Mouse (Mus musculus): ENCODE measurements around the gene Evl.

The Evl gene

GRCm38 (mm10) chr12:108583775-108584174 is 29.3 kb downstream of the Evl start:
- DNase-seq (ENCODE audit: extremely low read depth, insufficient read length, low spot score), result no peak

DNA sequence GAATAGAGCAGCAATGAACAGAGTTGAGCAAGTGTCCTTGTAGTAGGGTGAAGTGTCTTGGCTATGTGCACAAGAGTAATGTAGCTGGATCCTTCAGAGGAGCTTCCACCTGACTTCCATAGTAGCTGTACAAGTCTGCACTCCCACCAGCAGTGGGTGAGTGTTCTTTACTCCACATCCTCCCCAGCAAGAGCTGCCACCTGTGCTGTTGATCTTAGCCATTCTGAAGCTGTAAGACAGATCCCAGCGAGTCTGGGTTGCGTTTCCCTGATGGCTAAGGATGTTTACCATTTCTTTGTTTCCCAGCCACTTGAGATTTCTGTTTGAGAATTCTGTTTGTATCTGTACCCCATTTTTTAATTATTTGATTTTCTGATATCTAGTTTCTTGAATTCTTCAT is 35.6 kb downstream of the Evl start:
- no peak for DNase-seq (ENCODE audit: extremely low read depth, insufficient read length, low spot score)

DNA sequence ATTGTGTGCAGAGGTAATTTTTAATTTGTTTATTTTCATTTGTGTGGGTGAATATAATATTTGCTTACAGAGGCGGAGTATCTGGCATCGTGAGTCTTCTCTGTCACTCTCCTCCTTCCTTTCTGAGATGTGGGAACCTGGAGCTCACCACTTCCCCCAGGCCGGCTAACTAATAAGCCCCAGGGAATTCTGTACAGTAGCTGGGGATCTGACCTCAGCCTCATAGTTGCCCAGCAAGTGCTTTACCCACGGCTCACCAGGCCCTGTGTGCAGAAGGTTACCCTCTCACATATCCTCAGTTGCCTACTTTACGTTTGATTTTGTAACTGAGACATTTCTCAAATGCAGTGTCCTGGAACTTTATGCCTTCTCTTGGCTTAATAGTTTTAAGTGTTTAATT is 37.1 kb downstream of the Evl start:
- DNase-seq (ENCODE audit: extremely low read depth, insufficient read length, low spot score), result no peak

- DNase-seq (ENCODE audit: extremely low read depth, insufficient read length, low spot score), result no peak
These were observed 38.3 kb downstream of the Evl start for GRCm38 (mm10) chr12:108592866-108593265.

DNA sequence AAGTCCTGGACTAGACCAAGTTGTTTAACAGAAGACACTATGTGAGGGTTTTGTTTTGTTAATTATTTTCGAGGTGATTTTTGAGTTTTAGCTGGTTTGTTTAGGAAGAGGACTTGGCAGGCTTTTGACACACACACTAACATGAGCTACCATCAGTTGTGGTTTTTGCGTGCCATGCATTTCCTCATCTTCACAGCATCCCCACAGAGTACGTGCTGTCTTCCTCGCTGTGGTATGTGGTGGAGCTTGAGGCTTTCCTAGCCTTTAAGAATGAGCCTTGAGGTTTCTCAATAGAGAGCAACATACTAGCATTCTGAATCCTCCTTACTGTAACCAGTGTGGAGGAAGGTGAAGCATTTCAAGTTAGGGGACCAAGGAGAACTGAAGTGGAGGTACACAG is 46.3 kb downstream of the Evl start:
- DNase-seq (ENCODE audit: extremely low read depth, insufficient read length, low spot score), result no peak

GRCm38 (mm10) chr12:108601326-108601725 is 46.8 kb downstream of the Evl start:
- DNase-seq (ENCODE audit: extremely low read depth, insufficient read length, low spot score), result no peak

DNA sequence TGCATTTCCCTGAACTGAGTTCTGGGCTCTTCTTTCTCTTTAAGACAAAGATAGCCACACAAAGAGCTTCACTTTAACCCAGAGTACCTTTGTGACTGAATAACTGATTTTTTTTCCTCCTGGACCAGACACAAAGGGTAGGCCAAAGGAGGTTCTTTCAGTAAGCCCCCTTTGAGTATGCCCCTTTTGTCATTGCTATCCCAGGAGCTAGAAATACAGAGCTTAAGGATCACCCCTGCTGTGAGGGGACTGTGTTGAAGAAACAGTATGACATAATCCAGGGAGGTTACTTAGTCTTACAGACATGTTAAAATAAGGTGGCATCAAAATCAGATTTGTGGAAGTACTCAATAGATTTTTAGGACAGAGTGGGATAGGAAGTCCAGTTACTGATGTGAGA is 50.0 kb downstream of the Evl start:
- DNase-seq (ENCODE audit: extremely low read depth, insufficient read length, low spot score), result no peak

GRCm38 (mm10) chr12:108605521-108606281 is 51.2 kb downstream of the Evl start:
- DNase-seq (ENCODE audit: extremely low read depth, insufficient read length, low spot score), result no peak

DNA sequence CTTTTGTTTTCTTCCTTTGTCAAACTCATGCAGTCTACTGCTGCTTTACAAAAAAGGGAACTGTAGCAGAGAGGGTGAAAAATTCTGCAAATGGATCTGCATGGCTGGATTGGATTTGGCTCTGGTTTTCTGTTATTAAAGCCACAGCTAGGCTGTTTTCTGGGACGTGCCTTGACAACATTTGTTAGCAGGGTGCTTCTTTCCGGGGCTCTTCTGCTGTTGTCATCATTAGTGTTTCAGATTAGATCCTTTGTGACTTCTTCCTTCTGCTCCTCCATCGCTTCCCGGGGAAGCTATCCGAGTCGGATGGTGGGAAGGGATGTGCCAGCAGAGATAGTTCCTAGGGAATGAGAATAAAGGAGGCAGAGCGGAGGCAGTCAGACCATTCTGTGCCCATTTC is 51.8 kb downstream of the Evl start:
- DNase-seq (ENCODE audit: extremely low read depth, insufficient read length, low spot score), result no peak

DNA sequence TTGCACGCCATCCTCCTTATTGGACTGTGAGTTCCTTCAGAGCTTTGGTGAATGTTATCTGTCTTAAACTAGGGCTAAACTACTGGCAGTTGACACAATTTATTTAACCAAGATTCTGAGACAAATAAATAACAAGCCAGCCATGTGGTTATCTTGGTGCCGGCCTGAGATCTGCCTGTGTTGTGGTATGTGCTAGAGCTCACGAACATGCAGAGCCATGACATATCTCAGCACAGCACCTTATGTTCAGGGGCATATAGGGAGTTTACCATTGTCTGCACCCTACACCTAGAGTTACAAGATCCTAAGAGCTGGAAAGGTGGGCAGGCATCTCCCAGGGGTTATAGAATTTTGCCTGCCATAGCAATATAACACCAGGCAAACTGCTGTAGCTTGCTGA is 54.9 kb downstream of the Evl start:
- no peak for DNase-seq (ENCODE audit: extremely low read depth, insufficient read length, low spot score)

DNA sequence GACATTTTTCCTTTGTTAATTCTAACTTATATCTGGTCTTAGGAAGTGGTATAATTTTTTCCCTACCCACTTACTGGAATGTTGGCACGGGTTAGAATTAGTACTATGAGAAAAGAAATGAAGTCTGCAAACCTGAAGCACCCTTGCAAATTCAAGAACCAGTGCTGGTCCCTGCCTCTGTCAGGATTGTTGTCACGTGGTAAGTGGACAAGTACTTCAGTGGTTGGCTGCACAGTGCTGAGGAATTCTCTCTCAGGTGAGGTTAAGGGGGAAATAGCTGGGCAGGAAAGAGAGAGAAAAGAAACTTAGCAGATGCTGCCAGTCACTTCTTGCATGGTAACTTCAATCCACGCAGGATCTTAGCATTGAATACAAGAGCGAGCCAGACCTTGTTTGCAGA is 55.7 kb downstream of the Evl start:
- no peak for DNase-seq (ENCODE audit: extremely low read depth, insufficient read length, low spot score)

DNA sequence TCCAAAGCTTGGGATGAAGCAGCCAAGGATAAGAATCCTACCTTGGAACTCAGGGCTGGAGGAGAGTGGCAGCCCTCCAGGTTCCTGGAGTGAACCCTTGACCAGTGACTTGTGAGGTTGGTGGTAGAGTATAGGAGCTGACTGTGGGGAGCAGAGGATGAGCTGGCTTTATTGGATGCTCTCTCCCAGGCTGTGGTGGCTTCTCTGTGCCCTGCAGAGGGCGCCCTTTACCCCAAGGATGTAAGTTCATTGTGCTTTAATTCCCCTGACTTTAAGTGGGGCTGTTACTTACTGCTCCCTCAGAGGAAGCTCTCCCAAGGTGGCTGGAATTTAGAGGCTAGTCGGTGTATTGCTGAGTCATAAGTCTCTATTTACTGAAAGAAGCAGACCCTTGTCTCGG is 58.6 kb downstream of the Evl start:
- no peak for DNase-seq (ENCODE audit: extremely low read depth, insufficient read length, low spot score)

DNA sequence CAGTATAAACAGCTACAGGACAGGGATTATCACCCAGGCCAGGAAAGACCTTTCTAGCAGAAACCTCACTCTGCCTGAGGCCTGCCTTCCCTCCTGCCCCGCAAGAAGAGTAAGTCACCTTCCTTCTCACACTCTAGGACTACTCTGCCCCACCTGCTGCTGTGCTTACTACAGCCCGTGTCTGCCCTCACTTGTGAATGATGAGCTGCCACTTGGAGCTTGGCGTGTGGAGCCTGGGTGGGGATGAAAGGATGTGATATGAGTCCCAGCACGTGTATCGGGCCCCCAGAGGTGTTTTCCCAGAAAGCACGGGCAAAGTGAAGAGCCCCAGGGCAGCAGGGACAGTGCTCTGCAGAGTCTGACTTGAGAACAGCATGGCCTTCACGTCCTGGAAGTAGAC is 63.0 kb downstream of the Evl start:
- DNase-seq (ENCODE audit: extremely low read depth, insufficient read length, low spot score), result no peak

- DNase-seq (ENCODE audit: extremely low read depth, insufficient read length, low spot score), result no peak
These were observed 65.4 kb downstream of the Evl start for GRCm38 (mm10) chr12:108619853-108620416.

- no peak for DNase-seq (ENCODE audit: extremely low read depth, insufficient read length, low spot score)
These were observed 67.9 kb downstream of the Evl start for GRCm38 (mm10) chr12:108622406-108622805.

DNA sequence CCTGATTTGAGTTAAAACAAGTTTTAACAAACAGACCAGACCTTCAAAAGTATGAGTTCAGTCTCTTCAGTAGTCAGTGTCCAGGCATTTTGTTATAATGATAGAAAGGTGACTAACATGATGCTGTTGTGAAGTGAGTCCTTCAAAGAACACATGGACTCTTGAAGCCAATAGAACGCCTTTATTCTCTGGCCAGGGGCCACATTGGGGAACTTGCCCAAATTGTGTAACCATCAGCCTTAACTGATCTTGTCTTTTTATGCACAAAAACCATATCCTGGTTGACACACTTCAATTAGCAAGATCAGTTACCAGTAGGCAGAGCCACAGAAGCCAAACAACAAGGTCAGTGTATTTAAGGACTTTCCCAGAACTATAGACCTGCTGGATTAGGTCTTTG is 75.0 kb downstream of the Evl start:
- no peak for DNase-seq (ENCODE audit: extremely low read depth, insufficient read length, low spot score)

GRCm38 (mm10) chr12:108630741-108631688 is 76.5 kb downstream of the Evl start:
- DNase-seq (ENCODE audit: extremely low read depth, insufficient read length, low spot score), result no peak

DNA sequence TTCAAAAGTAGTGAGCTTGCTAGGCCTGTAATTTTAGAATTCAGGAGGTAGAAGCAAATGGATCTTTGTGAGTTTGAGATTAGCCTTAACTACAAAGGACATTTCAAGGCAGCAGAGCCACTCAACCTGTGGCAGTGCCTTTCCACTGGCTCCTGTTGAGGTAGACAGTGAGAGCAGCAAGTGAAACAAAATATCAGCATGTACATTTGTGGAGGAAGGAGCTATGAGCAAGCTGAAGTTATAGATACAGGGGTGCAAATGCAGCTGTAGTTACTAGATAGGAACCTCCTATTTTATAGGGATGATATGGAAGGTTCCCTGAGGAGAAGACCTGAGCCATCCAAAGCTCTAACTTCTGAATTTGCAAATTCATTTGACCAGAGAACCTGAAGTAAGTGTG is 78.0 kb downstream of the Evl start:
- no peak for DNase-seq (ENCODE audit: extremely low read depth, insufficient read length, low spot score)

DNA sequence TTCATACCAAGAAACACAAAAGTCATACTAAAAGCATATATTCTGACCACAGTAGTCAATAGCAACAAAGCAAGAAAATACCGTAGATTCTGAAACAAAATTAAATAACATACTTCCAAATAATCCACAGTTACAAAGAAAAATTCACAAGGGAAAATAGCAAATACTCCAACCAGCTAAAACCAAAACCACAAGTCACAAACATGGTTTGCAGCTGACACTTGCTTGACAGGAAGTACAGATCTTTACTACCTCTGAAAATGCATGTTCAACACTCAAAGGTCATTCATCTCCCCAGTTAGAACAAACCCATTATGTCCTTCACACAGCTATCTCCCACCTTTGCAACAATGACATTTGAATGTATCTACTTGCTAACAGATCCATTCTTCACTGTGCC is 79.5 kb downstream of the Evl start:
- no peak for DNase-seq (ENCODE audit: extremely low read depth, insufficient read length, low spot score)

DNA sequence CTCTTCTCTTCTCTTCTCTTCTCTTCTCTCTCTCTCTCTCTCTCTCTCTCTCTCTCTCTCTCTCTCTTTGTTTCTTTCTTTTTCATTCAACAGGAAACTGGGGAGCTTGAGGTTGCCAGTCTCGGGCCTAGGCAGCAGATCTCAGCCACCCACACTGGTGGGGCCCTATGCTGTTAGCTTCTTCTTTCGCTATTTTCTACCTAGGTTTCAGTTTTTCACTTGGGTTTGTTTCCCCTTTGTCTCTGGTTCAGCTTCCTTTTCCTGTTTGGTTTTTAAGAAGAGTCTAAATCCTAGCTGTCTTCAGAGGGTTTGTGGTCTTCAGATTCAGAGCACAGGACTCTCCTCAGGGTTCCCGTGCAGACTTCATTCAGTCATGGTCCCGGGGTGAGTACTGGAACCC is 81.0 kb downstream of the Evl start:
- no peak for DNase-seq (ENCODE audit: extremely low read depth, insufficient read length, low spot score)

- no peak for DNase-seq (ENCODE audit: extremely low read depth, insufficient read length, low spot score)
These were observed 82.9 kb downstream of the Evl start for GRCm38 (mm10) chr12:108637440-108637839.

- no peak for DNase-seq (ENCODE audit: extremely low read depth, insufficient read length, low spot score)
These were observed 84.6 kb downstream of the Evl start for GRCm38 (mm10) chr12:108639126-108639525.
